Mouse (Mus musculus) midbrain, embryonic 10.5 days (tissue): ENCODE measurements around the gene Syap1. TPM values are rescaled to one million over a fixed set of nuclear protein-coding genes. Genes with fewer than 3 reads are reported as not detected.
"Not testable (repeated sequence)": the region's sequence is repeated elsewhere in the genome, so short reads cannot be mapped to it uniquely, and the experiment has no call there.

Source experiments
- DNase-seq: peaks from one replicate; pipeline ENCODE4 v3.0.0-alpha.2; 2017; ENCODE audit warnings: low spot score
- H3K27ac ChIP-seq: fragments of 300-500 bp; sonication (generic); replicated peaks from 2 replicates; pipeline ENCODE4 v1.5.1; 2016; ENCODE audit warnings: mild to moderate bottlenecking
- H3K27me3 ChIP-seq: fragments of 300-500 bp; sonication (generic); 2 replicates; pipeline ENCODE4 v1.6.1; 2016; ENCODE audit warnings: low read depth, mild to moderate bottlenecking; ENCODE audit not compliant: poor library complexity, severe bottlenecking
- H3K36me3 ChIP-seq: fragments of 300-500 bp; sonication (generic); 2 replicates; pipeline ENCODE4 v1.6.1; 2016; ENCODE audit warnings: mild to moderate bottlenecking, moderate library complexity
- H3K4me1 ChIP-seq: fragments of 300-500 bp; sonication (generic); 2 replicates; pipeline ENCODE4 v1.6.1; 2016
- H3K4me3 ChIP-seq: fragments of 300-500 bp; sonication (generic); 2 replicates; pipeline ENCODE4 v1.5.1; 2016; ENCODE audit warnings: mild to moderate bottlenecking, moderate library complexity
- H3K9me3 ChIP-seq: fragments of 300-500 bp; sonication (generic); replicated peaks from 2 replicates; pipeline ENCODE4 v1.6.1; 2016; ENCODE audit warnings: mild to moderate bottlenecking
- WGBS: fragments of 180-500 bp; shearing (Covaris S2); methylation state at CpG from one replicate; pipeline ENCODE4 v1.1.7; 2016; 5-methylcytosine and 5-hydroxymethylcytosine counted together
- polyA plus RNA-seq: library from polyadenylated mRNA; unstranded; fragments of >200 nt; fragmentation: Nextera tagmentation; extraction: Ambion mirVana; gene quantifications from 2 replicates; pipeline ENCODE4 v1.2.1, GENCODE M21; 2016

Syap1 gene
- polyA plus RNA-seq: 25.7 and 25.8 TPM in 2 replicates

GRCm38 (mm10) chrX:162887931-162888511 is at the start of gene Syap1:
Syap1 (minus strand) TSS chrX:162888447.
- Histone ChIP-seq H3K4me1 (peaks cover 10% of the 10 kb centered on the region), H3K27ac (peak within 1 kb of the TSS; percentile 82), H3K27me3 (peaks cover 20% of the 10 kb centered on the region), H3K36me3 (no peaks in the 10 kb centered on the region), H3K9me3 (no peaks in the 10 kb centered on the region), H3K4me3 (peak within 1 kb of the TSS; percentile 75)
- 20% methylated on average over 39 of the region's 47 CpGs for WGBS
- peak; percentile 85 for DNase-seq

- peaks cover 37% of the 10 kb centered on the region for H3K27me3 ChIP-seq
- 88% methylated on average over 2 of the region's 2 CpGs for WGBS
- no peak overlapping the region for H3K27ac ChIP-seq
- H3K36me3 ChIP-seq: peaks cover 29% of the 10 kb centered on the region
- no peak overlapping the region for H3K4me3 ChIP-seq
- H3K9me3 ChIP-seq: no peaks in the 10 kb centered on the region; the same call in 1 of the 2 replicates
- DNase-seq: no peak
- no peaks in the 10 kb centered on the region for H3K4me1 ChIP-seq
Measured at GRCm38 (mm10) chrX:162931467-162931866, 43.2 kb upstream of the Syap1 start.

- WGBS: 89% methylated on average over 8 of the region's 8 CpGs
Measured at GRCm38 (mm10) chrX:162921487-162922125, 33.4 kb upstream of the Syap1 start.

GRCm38 (mm10) chrX:162915697-162916096 is 27.4 kb upstream of the Syap1 start:
- Histone ChIP-seq H3K9me3 (no peaks in the 10 kb centered on the region), H3K4me1 (no peaks in the 10 kb centered on the region), H3K27ac (no peak overlapping the region), H3K36me3 (peaks cover 13% of the 10 kb centered on the region), H3K4me3 (no peak overlapping the region), H3K27me3 (peaks cover 16% of the 10 kb centered on the region; the same call in 1 of the 2 replicates)
- WGBS: 37% methylated on average over 5 of the region's 5 CpGs
- peak; percentile 40 for DNase-seq

More at GRCm38 (mm10) chrX:162921487-162922125, 33.4 kb upstream of the Syap1 start:
- Histone ChIP-seq H3K27me3 (peaks cover 50% of the 10 kb centered on the region), H3K27ac (no peak overlapping the region), H3K4me3 (no peak overlapping the region), H3K36me3 (0 out of 2 replicates have a peak, but pooled peaks cover 12% of the 10 kb centered on the region), H3K9me3 (no peaks in the 10 kb centered on the region), H3K4me1 (no peaks in the 10 kb centered on the region)
- DNase-seq: no peak

DNA sequence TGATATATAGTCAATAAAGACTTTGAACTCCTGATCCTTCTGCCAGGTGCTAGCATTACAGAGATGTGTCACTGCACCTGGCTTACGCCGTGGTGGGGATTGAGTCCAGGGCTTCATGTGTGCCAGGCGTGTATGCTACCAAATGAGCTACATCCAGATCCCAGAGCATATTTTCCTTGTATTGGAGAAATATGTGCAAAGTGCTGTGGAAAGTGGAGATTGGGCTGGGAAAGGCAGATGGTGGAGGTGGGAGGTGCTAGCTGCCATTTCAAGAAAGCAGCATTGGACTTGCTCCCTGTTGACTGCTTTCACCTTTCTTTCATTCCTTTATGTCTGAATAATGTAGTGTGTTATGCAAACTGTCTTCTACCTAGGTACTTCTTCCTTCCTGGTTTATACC is 25.4 kb upstream of the Syap1 start:
- no peak overlapping the region for H3K4me3 ChIP-seq
- peaks cover 22% of the 10 kb centered on the region for H3K27me3 ChIP-seq
- no peak overlapping the region for H3K27ac ChIP-seq
- DNase-seq: no peak
- H3K4me1 ChIP-seq: no peaks in the 10 kb centered on the region
- H3K9me3 ChIP-seq: no peaks in the 10 kb centered on the region
- 97% methylated on average over 3 of the region's 3 CpGs for WGBS
- H3K36me3 ChIP-seq: peaks cover 24% of the 10 kb centered on the region

DNA sequence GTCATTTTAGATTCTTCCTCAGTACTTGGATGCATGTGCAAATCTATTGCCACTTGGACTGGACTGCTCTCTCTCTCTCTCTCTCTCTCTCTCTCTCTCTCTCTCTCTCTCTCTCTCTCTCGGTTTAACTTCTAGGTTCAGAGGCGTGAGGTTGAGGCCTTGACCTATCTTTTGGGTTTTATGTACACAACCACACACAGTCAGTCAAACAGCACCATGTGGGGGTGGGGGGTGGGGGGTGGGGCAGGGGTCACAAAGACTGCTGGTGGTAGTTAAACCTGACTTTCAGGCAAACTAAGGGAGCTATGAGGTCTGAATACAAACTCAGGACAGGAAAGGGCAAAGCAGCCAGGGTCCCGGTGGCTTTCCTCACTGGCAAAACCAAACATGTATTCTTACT is 19.3 kb upstream of the Syap1 start:
- Histone ChIP-seq H3K27me3 (peaks cover 42% of the 10 kb centered on the region), H3K4me1 (peaks cover 3% of the 10 kb centered on the region; the same call in 1 of the 2 replicates), H3K27ac (no peak overlapping the region), H3K9me3 (no peaks in the 10 kb centered on the region), H3K4me3 (no peak overlapping the region), H3K36me3 (peaks cover 13% of the 10 kb centered on the region)
- WGBS: 76% methylated on average over 3 of the region's 3 CpGs
- DNase-seq: no peak

- Histone ChIP-seq H3K9me3 (no peaks in the 10 kb centered on the region), H3K4me3 (peak overlapping the region; percentile 67), H3K4me1 (peaks cover 13% of the 10 kb centered on the region), H3K27me3 (peaks cover 61% of the 10 kb centered on the region), H3K27ac (peak overlapping the region; percentile 82), H3K36me3 (no peaks in the 10 kb centered on the region)
- WGBS: 28% methylated on average over 29 of the region's 29 CpGs
- no peak for DNase-seq
Measured at GRCm38 (mm10) chrX:162902040-162902734, 13.9 kb upstream of the Syap1 start.

- Histone ChIP-seq H3K27ac (peak overlapping the region; percentile 82), H3K36me3 (no peaks in the 10 kb centered on the region), H3K27me3 (peaks cover 63% of the 10 kb centered on the region), H3K9me3 (no peaks in the 10 kb centered on the region), H3K4me3 (peak overlapping the region; percentile 67), H3K4me1 (peaks cover 13% of the 10 kb centered on the region)
- DNase-seq: peak; percentile 60
- WGBS: 21% methylated on average over 20 of the region's 25 CpGs
Measured at GRCm38 (mm10) chrX:162901371-162902039, 13.3 kb upstream of the Syap1 start.

- peak within 1 kb of the TSS; percentile 82 for H3K27ac ChIP-seq
- 42% methylated on average over 4 of the region's 4 CpGs for WGBS
- no peak for DNase-seq
- H3K4me1 ChIP-seq: peaks cover 13% of the 10 kb centered on the region
- peak within 1 kb of the TSS; percentile 67 for H3K4me3 ChIP-seq
- peaks cover 65% of the 10 kb centered on the region for H3K27me3 ChIP-seq
- H3K36me3 ChIP-seq: no peaks in the 10 kb centered on the region
- no peaks in the 10 kb centered on the region for H3K9me3 ChIP-seq
Measured at GRCm38 (mm10) chrX:162900938-162901337, 12.7 kb upstream of the Syap1 start, which contains the start of gene Ctps2. Ctps2 (plus strand) TSS chrX:162901238.

DNA sequence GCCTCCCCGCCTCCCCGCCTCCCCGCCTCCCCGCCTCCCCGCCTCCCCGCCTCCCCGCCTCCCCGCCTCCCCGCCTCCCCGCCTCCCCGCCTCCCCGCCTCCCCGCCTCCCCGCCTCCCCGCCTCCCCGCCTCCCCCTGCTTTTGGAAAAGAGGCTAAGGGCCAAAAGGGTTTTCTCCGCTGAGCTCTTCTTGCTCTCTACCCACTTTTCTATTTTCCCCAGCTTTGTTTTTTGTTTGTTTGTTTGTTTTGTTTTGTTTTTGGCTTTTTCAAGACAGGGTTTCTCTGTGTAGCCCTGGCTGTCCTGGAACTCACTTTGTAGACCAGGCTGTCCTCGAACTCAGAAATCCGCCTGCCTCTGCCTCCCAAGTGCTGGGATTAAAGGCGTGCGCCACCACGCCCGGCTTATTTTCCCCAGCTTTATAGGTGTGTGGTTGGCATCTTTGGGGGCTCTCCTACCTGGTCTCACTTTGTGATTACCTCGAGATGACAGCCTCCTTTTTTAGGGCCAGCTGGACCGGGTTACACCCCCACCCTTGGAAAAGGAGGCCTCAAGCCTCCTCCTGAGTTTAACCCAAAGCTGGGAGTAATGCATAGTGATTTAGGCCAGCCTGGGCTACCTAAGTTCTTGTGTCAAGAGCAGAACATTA is 452 bp upstream of the Syap1 start:
- not testable (repeated sequence) for DNase-seq, H3K36me3 ChIP-seq, H3K9me3 ChIP-seq, H3K27ac ChIP-seq
- WGBS: 80% methylated on average over 9 of the region's 25 CpGs
- peaks cover 10% of the 10 kb centered on the region for H3K4me1 ChIP-seq
- H3K27me3 ChIP-seq: peaks cover 13% of the 10 kb centered on the region; the same call in 1 of the 2 replicates
- H3K4me3 ChIP-seq: peak overlapping the region; percentile 75; the same call in 1 of the 2 replicates

DNA sequence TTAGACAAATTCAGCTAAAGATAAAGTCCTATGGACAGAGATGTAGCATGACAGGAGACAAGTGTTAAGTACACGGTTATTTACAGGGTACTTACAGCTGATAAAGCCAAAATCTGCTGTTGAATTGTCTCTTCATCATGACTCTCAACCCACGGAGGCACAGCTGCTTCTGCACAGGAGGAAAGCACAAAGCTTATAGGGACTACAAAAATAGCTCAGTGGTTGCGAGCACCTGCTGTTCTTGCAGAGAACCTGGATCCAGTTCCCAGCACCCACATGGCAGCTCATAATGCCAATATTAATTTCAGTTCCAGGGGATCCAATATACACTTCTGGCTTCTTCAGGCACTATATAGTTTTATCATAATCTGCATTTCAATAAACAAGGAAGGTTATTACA is 10.0 kb downstream of the Syap1 start:
- no peaks in the 10 kb centered on the region for H3K4me1 ChIP-seq
- no peak overlapping the region for H3K4me3 ChIP-seq
- 81% methylated on average over 3 of the region's 3 CpGs for WGBS
- peaks cover 12% of the 10 kb centered on the region for H3K27me3 ChIP-seq
- H3K9me3 ChIP-seq: no peaks in the 10 kb centered on the region
- H3K27ac ChIP-seq: no peak overlapping the region
- no peak for DNase-seq
- peaks cover 52% of the 10 kb centered on the region for H3K36me3 ChIP-seq

DNA sequence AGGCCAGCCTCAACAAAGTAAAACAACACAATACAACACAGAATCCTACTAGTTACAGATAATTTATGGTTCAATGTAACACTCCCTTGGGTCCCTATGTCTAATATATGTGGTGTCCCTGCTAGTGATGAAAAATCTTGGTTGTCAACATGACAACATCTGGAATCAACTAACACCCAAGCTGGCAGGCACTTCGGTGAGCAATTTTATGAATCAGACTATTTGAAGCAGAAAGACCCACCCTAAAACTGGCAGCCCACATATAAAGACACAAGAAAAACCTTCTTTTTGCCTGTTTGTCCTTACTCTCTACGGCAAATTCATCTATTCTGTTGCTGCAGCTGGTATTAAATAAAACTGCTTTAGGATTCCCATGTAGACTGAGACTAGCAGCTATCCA is 14.5 kb downstream of the Syap1 start:
- Histone ChIP-seq H3K27me3 (peaks cover 7% of the 10 kb centered on the region; the same call in 1 of the 2 replicates), H3K9me3 (no peaks in the 10 kb centered on the region), H3K27ac (no peak overlapping the region), H3K4me1 (no peaks in the 10 kb centered on the region), H3K4me3 (no peak overlapping the region), H3K36me3 (peaks cover 47% of the 10 kb centered on the region)
- 95% methylated on average over 2 of the region's 2 CpGs for WGBS
- no peak for DNase-seq
